Mouse (Mus musculus): ENCODE results near the gene Coq10a.

The Coq10a gene

GRCm38 (mm10) chr10:128385902-128386301, 17.1 kb upstream of the Coq10a start:
- no peak for DNase-seq (ENCODE audit: low spot score in 2 of 2)

- DNase-seq (ENCODE audit: low spot score in 2 of 2) = no peak
Observed at GRCm38 (mm10) chr10:128382482-128382881, 13.7 kb upstream of the Coq10a start.

- DNase-seq (ENCODE audit: low spot score in 2 of 2) = peak; percentile 17 to 33
Observed at GRCm38 (mm10) chr10:128380565-128380964, 11.8 kb upstream of the Coq10a start.

- DNase-seq (ENCODE audit: low spot score in 2 of 2) = no peak
Observed at GRCm38 (mm10) chr10:128379260-128379659, 10.5 kb upstream of the Coq10a start.

GRCm38 (mm10) chr10:128378462-128378861, 9.7 kb upstream of the Coq10a start:
- DNase-seq (ENCODE audit: low spot score in 2 of 2) = no peak

- no peak for DNase-seq (ENCODE audit: low spot score in 2 of 2)
Observed at GRCm38 (mm10) chr10:128377940-128378448, 9.2 kb upstream of the Coq10a start.

GRCm38 (mm10) chr10:128377222-128377939, 8.6 kb upstream of the Coq10a start:
- no peak for DNase-seq (ENCODE audit: low spot score in 2 of 2)

GRCm38 (mm10) chr10:128376455-128377211, 7.8 kb upstream of the Coq10a start, which contains the start of gene Ankrd52:
Ankrd52 (plus strand) TSS chr10:128377115.
- DNase-seq (ENCODE audit: low spot score in 2 of 2) = peak; percentile 77 to 84

- DNase-seq (ENCODE audit: low spot score in 2 of 2) = no peak
Observed at GRCm38 (mm10) chr10:128376099-128376454, 7.3 kb upstream of the Coq10a start.

- no peak for DNase-seq (ENCODE audit: low spot score in 2 of 2)
Observed at GRCm38 (mm10) chr10:128374393-128374792, 5.6 kb upstream of the Coq10a start.

- DNase-seq (ENCODE audit: low spot score in 2 of 2) = no peak
Observed at GRCm38 (mm10) chr10:128372989-128373748, 4.4 kb upstream of the Coq10a start.

- DNase-seq (ENCODE audit: low spot score in 2 of 2) = no peak
Observed at GRCm38 (mm10) chr10:128372142-128372541, 3.3 kb upstream of the Coq10a start.

GRCm38 (mm10) chr10:128370601-128371000, 1.8 kb upstream of the Coq10a start:
- DNase-seq (ENCODE audit: low spot score in 2 of 2) = no peak

GRCm38 (mm10) chr10:128370021-128370420, 1.2 kb upstream of the Coq10a start:
- DNase-seq (ENCODE audit: low spot score in 2 of 2) = no peak

GRCm38 (mm10) chr10:128369599-128369998, 802 bp upstream of the Coq10a start:
- no peak for DNase-seq (ENCODE audit: low spot score in 2 of 2)

GRCm38 (mm10) chr10:128369218-128369543, 384 bp upstream of the Coq10a start:
- no peak for DNase-seq (ENCODE audit: low spot score in 2 of 2)

GRCm38 (mm10) chr10:128367899-128368401, 847 bp downstream of the Coq10a start:
- DNase-seq (ENCODE audit: low spot score in 2 of 2) = no peak

GRCm38 (mm10) chr10:128362568-128362967, 6.2 kb downstream of the Coq10a start:
- no peak for DNase-seq (ENCODE audit: low spot score in 2 of 2)

GRCm38 (mm10) chr10:128361836-128362235, 7.0 kb downstream of the Coq10a start:
- no peak for DNase-seq (ENCODE audit: low spot score in 2 of 2)

- no peak for DNase-seq (ENCODE audit: low spot score in 2 of 2)
Observed at GRCm38 (mm10) chr10:128359226-128359625, 9.6 kb downstream of the Coq10a start.

GRCm38 (mm10) chr10:128358796-128359195, 10.0 kb downstream of the Coq10a start:
- peak; percentile 39 to 64 for DNase-seq (ENCODE audit: low spot score in 2 of 2)

GRCm38 (mm10) chr10:128347541-128347940, 21.3 kb downstream of the Coq10a start:
- no peak for DNase-seq (ENCODE audit: low spot score in 2 of 2)
